Mouse (Mus musculus) megakaryocyte, embryonic 14.5 days (primary cell): ENCODE results near the gene Hspb8. TPM values are rescaled to one million over a fixed set of nuclear protein-coding genes. Genes with fewer than 3 reads are reported as not detected.
"Not testable (repeated sequence)": the region's sequence is repeated elsewhere in the genome, so short reads cannot be mapped to it uniquely, and the experiment has no call there.

Experiments
- H3K27me3 ChIP-seq: replicated peaks from 2 replicates; pipeline ENCODE3; 2012; ENCODE audit warnings: inconsistent platforms
- H3K36me3 ChIP-seq: replicated peaks from 2 replicates; pipeline ENCODE3; 2012; ENCODE audit warnings: low read length, inconsistent platforms, mixed read lengths
- H3K4me1 ChIP-seq: 2 replicates; pipeline ENCODE4 v1.6.1; 2012; ENCODE audit warnings: inconsistent platforms
- H3K4me3 ChIP-seq: replicated peaks from 2 replicates; pipeline ENCODE3; 2012; ENCODE audit warnings: moderate library complexity, mild to moderate bottlenecking, inconsistent platforms
- H3K9me3 ChIP-seq: 2 replicates; pipeline ENCODE4 v1.6.1; 2012; ENCODE audit warnings: inconsistent platforms
- FLI1 ChIP-seq: IDR thresholded peaks from 2 replicates; pipeline ENCODE4 v1.6.1; 2012; ENCODE audit warnings: low read length, inconsistent platforms, mixed read lengths
- GATA1 ChIP-seq: IDR thresholded peaks from 3 replicates; pipeline ENCODE4 v1.6.1; 2012; ENCODE audit warnings: mixed read lengths, low read length, inconsistent platforms, borderline replicate concordance
- polyA plus RNA-seq: library from polyadenylated mRNA; stranded (reverse); fragments of >175 nt; gene quantifications from 2 replicates; pipeline ENCODE4 v1.2.3, GENCODE M21; 2012; ENCODE audit warnings: low replicate concordance; ENCODE audit not compliant: insufficient read depth

Gene Hspb8
- polyA plus RNA-seq, 1 experiment: not detected

DNA sequence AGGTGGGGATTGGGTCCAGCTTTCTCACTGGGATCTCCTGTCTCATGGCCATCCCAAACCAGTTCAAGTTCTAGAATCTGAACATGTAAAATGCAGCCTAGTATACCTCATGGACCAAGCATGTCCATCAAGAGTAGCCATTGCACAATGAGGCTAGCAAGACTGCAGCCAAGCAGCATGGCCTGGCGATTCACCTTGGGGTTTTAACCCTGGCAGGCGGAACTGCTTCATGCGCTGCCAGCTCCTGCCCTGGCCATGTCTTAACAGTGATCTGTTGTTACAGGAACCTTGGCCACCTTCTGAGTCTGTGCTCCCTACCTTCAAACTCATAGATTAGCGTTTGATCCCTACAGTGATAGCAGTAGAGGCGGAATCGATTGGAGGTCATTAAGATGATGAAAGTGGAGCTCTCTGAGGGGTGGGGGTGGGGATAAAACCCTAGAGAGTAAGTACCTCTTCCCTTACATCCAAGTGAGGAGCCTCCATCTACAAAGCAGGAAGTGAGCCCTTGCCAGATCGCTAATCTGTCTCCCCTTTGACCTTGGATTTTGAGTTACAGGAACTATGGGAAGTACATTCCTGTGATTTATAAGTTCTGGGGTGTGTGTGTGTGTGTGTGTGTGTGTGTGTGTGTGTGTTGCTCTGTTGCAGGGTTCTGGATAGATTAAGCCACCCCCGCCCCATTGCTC is 22.5 kb downstream of the Hspb8 start:
- peaks cover 33% of the 10 kb centered on the region for H3K9me3 ChIP-seq
- TF ChIP-seq FLI1 (no peak), GATA1 (no peak)
- no peaks in the 10 kb centered on the region for H3K36me3 ChIP-seq
- peak overlapping the region; percentile 2 for H3K4me3 ChIP-seq
- no peaks in the 10 kb centered on the region for H3K4me1 ChIP-seq
- H3K27me3 ChIP-seq: no peaks in the 10 kb centered on the region

DNA sequence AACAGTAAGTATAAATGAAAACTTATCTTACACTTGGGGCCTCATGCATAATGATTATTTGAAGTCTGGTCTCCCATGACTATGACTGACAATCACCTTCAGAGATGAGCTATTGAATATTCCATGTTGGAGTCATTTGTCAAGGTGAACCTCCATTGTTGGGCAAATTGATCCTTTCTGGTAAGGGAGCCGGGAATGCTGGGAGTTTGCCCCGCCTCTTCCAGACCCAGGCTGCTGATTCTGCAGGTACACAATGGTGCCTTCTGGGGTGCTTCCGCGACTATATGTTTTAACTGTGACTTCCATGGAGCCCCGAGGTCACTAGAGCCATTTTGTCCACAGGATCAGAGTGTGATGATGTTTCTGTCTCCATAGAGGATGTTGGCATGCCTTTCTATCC is 26.6 kb downstream of the Hspb8 start:
- H3K27me3 ChIP-seq: no peaks in the 10 kb centered on the region
- H3K4me1 ChIP-seq: no peaks in the 10 kb centered on the region
- H3K36me3 ChIP-seq: no peaks in the 10 kb centered on the region
- TF ChIP-seq GATA1 (no peak), FLI1 (no peak)
- H3K9me3 ChIP-seq: peaks cover 3% of the 10 kb centered on the region; the same call in 1 of the 2 replicates
- no peak overlapping the region for H3K4me3 ChIP-seq

DNA sequence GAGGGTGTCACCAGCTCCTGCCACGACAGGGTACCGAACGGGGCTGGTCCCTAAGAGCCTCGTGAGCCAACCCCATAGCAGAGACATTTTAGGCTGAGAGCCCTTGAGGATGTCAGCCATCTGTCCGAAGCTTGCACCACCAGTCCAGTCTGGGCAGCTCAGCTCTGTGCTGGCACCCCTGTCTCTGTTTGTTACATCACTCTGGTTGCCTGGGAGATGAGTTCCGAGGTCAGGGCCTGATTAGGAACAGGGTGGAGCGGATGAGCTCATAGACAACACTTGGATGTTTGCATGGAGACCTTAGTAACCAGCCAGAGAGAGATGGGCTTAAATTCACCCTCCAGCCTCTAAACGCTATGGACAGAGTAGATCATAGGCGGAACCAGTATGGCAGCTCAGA is 30.1 kb downstream of the Hspb8 start:
- no peak for TF ChIP-seq GATA1
- no peak for TF ChIP-seq FLI1
- Histone ChIP-seq H3K36me3 (no peaks in the 10 kb centered on the region), H3K9me3 (peaks cover 6% of the 10 kb centered on the region; the same call in 1 of the 2 replicates), H3K27me3 (no peaks in the 10 kb centered on the region), H3K4me3 (no peak overlapping the region), H3K4me1 (no peaks in the 10 kb centered on the region)

DNA sequence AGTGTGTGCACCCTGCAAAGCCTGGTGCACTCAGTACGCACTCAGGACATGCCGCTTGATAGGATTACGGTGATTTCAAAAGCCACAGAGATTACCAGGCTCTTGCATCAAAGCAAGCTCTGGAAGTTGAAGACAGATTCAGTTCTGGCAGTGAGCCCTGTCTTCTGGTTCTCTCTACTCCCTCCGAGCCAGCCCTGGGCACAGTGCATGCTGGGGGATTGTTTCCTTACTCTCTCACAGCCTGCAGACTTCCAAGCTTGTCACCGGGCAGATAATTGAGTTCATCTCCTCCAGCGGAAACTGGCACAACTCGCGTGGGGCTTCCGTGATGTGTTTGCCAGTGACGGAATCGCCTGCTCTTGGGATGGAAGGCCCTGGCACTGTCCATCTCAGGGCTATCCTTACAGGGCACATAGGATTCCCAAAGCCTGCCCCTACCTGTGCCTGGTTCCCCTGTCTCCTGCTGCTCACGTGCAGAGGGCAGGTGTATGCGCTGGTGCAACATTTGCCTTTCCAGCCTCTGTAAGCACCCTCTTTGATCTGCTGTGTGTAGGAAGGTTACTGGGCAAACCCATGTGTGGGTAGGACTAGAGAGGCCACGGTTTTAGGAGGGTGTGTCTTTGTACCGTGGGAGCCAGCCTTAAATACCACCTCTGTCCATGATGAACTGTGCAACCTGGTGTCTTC is 32.7 kb downstream of the Hspb8 start:
- TF ChIP-seq GATA1 (no peak), FLI1 (no peak)
- Histone ChIP-seq H3K4me3 (no peak overlapping the region), H3K27me3 (no peaks in the 10 kb centered on the region), H3K4me1 (no peaks in the 10 kb centered on the region), H3K9me3 (peaks cover 9% of the 10 kb centered on the region; the same call in 1 of the 2 replicates), H3K36me3 (no peaks in the 10 kb centered on the region)

DNA sequence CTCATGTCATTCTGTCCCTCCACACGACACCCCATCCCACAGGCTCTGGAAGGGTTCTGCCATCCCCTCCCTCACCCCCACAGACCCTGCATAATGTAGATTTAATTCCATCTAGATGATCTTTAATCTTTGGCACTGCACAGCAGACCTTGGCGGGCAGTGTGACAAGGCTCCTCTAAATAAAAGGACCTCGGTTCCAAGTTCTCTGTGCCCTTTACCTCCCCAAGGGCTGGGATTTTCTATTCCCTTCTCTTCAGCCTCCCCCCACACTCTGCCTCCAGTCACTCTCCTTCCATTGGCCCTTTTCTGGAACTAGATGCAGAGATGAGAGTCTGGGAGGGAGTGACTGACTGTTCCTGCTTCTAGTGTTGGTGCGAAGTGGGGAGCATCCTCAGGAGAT is 33.3 kb downstream of the Hspb8 start:
- Histone ChIP-seq H3K27me3 (no peaks in the 10 kb centered on the region), H3K36me3 (no peaks in the 10 kb centered on the region), H3K9me3 (peaks cover 9% of the 10 kb centered on the region; the same call in 1 of the 2 replicates), H3K4me3 (no peak overlapping the region), H3K4me1 (no peaks in the 10 kb centered on the region)
- TF ChIP-seq GATA1 (no peak), FLI1 (no peak)

DNA sequence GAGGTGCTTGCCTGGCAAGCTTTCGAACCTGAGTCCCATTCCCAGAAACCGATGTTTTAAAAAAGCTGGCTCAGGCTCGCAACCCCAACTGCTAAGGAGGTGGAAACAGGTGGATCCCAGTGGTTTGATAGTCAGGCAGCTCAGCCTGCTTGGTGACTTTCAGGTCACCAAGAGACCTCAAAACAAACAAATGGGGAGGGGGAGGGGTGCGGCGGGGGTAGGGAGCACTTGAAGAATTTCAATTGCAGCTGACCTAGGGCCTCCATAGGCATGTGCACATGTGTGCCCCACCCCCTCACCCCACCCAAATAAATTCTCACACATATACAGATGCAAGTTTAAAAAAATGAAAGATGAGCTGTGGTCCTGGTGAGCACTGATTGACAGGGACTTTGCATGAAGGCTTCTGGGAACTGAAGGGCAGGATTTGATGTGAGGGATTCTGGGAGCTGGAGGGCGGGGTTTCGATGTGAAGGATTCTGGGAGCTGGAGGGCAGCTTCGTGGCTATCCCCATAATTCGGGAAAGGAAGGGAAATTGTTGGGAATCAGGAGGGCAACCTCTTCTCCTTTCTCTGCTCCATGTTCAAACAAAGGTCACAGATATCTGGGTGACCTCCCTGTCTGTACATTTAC is 35.2 kb downstream of the Hspb8 start:
- Histone ChIP-seq H3K9me3 (peaks cover 11% of the 10 kb centered on the region; the same call in 1 of the 2 replicates), H3K4me3 (no peak overlapping the region), H3K27me3 (no peaks in the 10 kb centered on the region), H3K4me1 (no peaks in the 10 kb centered on the region), H3K36me3 (no peaks in the 10 kb centered on the region)
- TF ChIP-seq FLI1 (no peak), GATA1 (no peak)

DNA sequence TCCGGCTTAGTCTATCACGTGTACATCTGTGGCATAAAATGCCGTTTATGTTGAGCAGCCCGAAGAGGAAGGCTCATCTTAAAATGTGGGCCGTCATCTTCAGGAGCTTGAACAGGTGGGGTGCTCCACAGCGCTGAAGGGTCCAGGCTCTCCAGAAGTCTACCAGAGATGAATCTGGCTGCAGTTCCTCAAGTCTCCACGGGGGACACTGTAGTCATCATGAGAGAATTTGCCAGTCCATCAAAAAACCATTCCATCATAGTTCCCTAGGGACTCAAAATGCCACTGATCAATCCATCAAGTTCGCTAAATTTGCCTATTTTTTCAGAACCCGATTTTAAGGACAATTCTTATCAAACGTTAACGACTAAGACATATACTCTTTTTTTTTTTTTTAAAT is 36.6 kb downstream of the Hspb8 start:
- Histone ChIP-seq H3K27me3 (no peaks in the 10 kb centered on the region), H3K36me3 (no peaks in the 10 kb centered on the region), H3K4me1 (no peaks in the 10 kb centered on the region), H3K4me3 (no peak overlapping the region), H3K9me3 (peaks cover 21% of the 10 kb centered on the region)
- TF ChIP-seq FLI1 (no peak), GATA1 (no peak)

DNA sequence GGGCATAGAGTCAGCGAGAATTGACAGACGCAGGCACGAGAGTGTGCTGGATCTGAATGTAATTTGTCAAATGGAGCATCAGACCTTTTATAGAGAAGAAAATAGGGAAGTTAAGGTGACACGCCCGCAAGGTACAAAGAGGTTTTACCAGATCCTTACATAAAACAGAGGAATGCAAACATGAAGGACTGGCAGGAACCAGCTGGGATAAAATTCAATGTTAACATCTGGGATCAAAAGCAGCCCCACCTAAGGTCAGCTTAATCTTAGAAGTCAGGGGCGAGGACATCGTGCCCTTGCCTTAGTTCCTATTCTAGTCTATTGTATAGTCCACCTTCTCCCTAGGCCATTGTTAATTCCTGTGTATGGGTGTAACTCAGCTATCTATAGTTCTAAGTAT is 40.0 kb downstream of the Hspb8 start:
- H3K9me3 ChIP-seq: peaks cover 34% of the 10 kb centered on the region
- not testable (repeated sequence) for H3K4me3 ChIP-seq, H3K27me3 ChIP-seq, H3K4me1 ChIP-seq, H3K36me3 ChIP-seq

DNA sequence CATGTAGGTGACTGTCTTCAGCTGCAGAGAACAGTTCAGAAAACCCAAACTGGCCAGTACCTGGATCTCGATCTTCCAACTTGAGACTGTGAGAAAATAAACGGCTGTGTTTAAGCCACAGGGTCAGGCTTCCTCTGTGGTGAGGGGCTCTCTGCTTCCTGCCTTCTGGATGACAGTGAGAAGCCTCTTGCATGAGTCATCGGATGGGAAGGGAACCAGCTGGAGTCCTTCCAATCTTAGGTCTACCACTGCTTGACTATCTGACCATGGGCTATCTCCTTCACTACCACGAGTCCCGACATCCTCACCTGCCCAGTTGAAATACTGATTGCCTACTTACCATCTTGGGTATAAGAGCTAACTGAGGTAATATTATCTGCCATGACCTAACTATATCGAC is 40.9 kb downstream of the Hspb8 start:
- Histone ChIP-seq H3K36me3 (no peaks in the 10 kb centered on the region), H3K4me3 (no peak overlapping the region), H3K4me1 (no peaks in the 10 kb centered on the region), H3K9me3 (peaks cover 31% of the 10 kb centered on the region), H3K27me3 (no peaks in the 10 kb centered on the region)
- TF ChIP-seq FLI1: no peak
- no peak for TF ChIP-seq GATA1

DNA sequence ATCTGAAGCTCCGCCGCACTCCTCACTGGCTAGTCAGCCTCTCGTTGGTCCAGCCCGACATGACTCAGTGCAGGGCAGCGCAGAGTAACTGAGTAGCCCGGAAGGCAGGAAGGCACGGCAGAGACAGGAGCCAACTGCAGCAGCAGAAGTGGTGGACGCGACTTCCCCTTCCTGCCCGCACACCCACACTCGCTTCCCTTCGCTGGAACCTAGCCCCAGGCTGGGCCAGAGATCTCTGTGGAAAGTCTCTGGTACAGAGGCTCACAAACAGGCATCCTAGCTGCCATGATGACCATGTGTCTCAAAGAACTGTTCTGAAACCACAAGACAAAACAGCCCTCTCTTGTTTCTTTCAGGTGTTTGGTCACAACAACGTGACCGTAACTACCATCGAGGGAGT is 41.4 kb downstream of the Hspb8 start:
- H3K9me3 ChIP-seq: peaks cover 31% of the 10 kb centered on the region
- no peaks in the 10 kb centered on the region for H3K36me3 ChIP-seq
- no peaks in the 10 kb centered on the region for H3K4me1 ChIP-seq
- no peaks in the 10 kb centered on the region for H3K27me3 ChIP-seq
- H3K4me3 ChIP-seq: peak overlapping the region; percentile 29
- TF ChIP-seq FLI1 (no peak), GATA1 (no peak)
